Mouse (Mus musculus) liver, embryonic 13.5 days (tissue): ENCODE data around the gene Zmiz2. TPM values are rescaled to one million over a fixed set of nuclear protein-coding genes. Genes with fewer than 3 reads are reported as not detected.
"Not testable (repeated sequence)": the region's sequence is repeated elsewhere in the genome, so short reads cannot be mapped to it uniquely, and the experiment has no call there.

Experiments
- ATAC-seq: fragments of 200-750 bp; cut with Nextera tagmentation; 2 replicates; pipeline ENCODE4 v1.8.0; 2017; ENCODE audit warnings: low read depth, mild to moderate bottlenecking, moderate number of reproducible peaks, moderate library complexity
- DNase-seq: peaks from one replicate; pipeline ENCODE4 v3.0.0; 2022
- H3K27ac ChIP-seq: fragments of 300-500 bp; sonication (generic); 2 replicates; pipeline ENCODE4 v1.5.1; 2015; ENCODE audit warnings: moderate library complexity, mild to moderate bottlenecking, inconsistent platforms
- H3K27me3 ChIP-seq: fragments of 300-500 bp; sonication (generic); 2 replicates; pipeline ENCODE4 v1.6.1; 2015; ENCODE audit warnings: mild to moderate bottlenecking, inconsistent platforms
- H3K36me3 ChIP-seq: fragments of 300-500 bp; sonication (generic); 2 replicates; pipeline ENCODE4 v1.6.1; 2015; ENCODE audit warnings: mild to moderate bottlenecking, inconsistent platforms
- H3K4me1 ChIP-seq: fragments of 300-500 bp; sonication (generic); replicated peaks from 2 replicates; pipeline ENCODE4 v1.6.1; 2015; ENCODE audit warnings: inconsistent platforms
- H3K4me2 ChIP-seq: fragments of 300-500 bp; sonication (generic); 2 replicates; pipeline ENCODE4 v1.6.1; 2015; ENCODE audit warnings: inconsistent platforms, mild to moderate bottlenecking, moderate library complexity
- H3K4me3 ChIP-seq: fragments of 300-500 bp; sonication (generic); replicated peaks from 2 replicates; pipeline ENCODE4 v1.5.1; 2015; ENCODE audit warnings: mild to moderate bottlenecking, inconsistent platforms
- H3K9ac ChIP-seq: fragments of 300-500 bp; sonication (generic); 2 replicates; pipeline ENCODE4 v1.6.1; 2015; ENCODE audit warnings: mild to moderate bottlenecking, inconsistent platforms
- H3K9me3 ChIP-seq: fragments of 300-500 bp; sonication (generic); replicated peaks from 2 replicates; pipeline ENCODE4 v1.6.1; 2016; ENCODE audit warnings: inconsistent platforms
- WGBS: fragments of 180-500 bp; shearing (Covaris S2); methylation state at CpG from one replicate; pipeline ENCODE4 v1.1.7; 2015; ENCODE audit not compliant: insufficient replicate concordance; 5-methylcytosine and 5-hydroxymethylcytosine counted together
- polyA plus RNA-seq: library from polyadenylated mRNA; unstranded; fragments of >200 nt; fragmentation: Nextera tagmentation; extraction: Ambion mirVana; gene quantifications from 2 replicates; pipeline ENCODE4 v1.2.1, GENCODE M21; 2015

Gene Zmiz2
- polyA plus RNA-seq, 1 experiment from 2014 or later: 4.7 TPM

- H3K36me3 ChIP-seq: peaks cover 90% of the 10 kb centered on the region
- ATAC-seq: peak; percentile 80
- no peaks in the 10 kb centered on the region for H3K27me3 ChIP-seq
- no peak overlapping the region for H3K4me3 ChIP-seq
- WGBS: 66% methylated on average over 8 of the region's 8 CpGs
- peaks cover 6% of the 10 kb centered on the region for H3K4me1 ChIP-seq
- DNase-seq: peak; percentile 54
- H3K9ac ChIP-seq: no peak overlapping the region
- H3K4me2 ChIP-seq: no peak overlapping the region
- H3K9me3 ChIP-seq: no peaks in the 10 kb centered on the region
- no peak overlapping the region for H3K27ac ChIP-seq
Measured at GRCm38 (mm10) chr11:6436442-6436841, 47.6 kb downstream of the Zmiz2 start.

- peaks cover 79% of the 10 kb centered on the region for H3K36me3 ChIP-seq
- H3K4me1 ChIP-seq: peaks cover 12% of the 10 kb centered on the region
- no peaks in the 10 kb centered on the region for H3K27me3 ChIP-seq
- H3K4me3 ChIP-seq: no peak overlapping the region
- no peak overlapping the region for H3K4me2 ChIP-seq
- no peak overlapping the region for H3K27ac ChIP-seq
- no peaks in the 10 kb centered on the region for H3K9me3 ChIP-seq
- H3K9ac ChIP-seq: no peak overlapping the region
- no peak for DNase-seq
- WGBS: 87% methylated on average over 2 of the region's 2 CpGs
- no peak for ATAC-seq
Measured at GRCm38 (mm10) chr11:6437667-6438066, 48.8 kb downstream of the Zmiz2 start.

- ATAC-seq: no peak
- 81% methylated on average over 4 of the region's 4 CpGs for WGBS
- H3K9ac ChIP-seq: no peak overlapping the region
Measured at GRCm38 (mm10) chr11:6440171-6440570, 51.3 kb downstream of the Zmiz2 start.

GRCm38 (mm10) chr11:6442566-6442965 is 53.7 kb downstream of the Zmiz2 start:
- no peak for ATAC-seq
- no peak overlapping the region for H3K27ac ChIP-seq
- no peaks in the 10 kb centered on the region for H3K27me3 ChIP-seq
- DNase-seq: no peak
- peak overlapping the region; percentile 81 for H3K4me3 ChIP-seq
- peaks cover 27% of the 10 kb centered on the region for H3K4me1 ChIP-seq
- WGBS: 79% methylated on average over 4 of the region's 4 CpGs
- peaks cover 32% of the 10 kb centered on the region for H3K36me3 ChIP-seq
- peak overlapping the region; percentile 91 for H3K9ac ChIP-seq
- peak overlapping the region; percentile 78 for H3K4me2 ChIP-seq
- H3K9me3 ChIP-seq: no peaks in the 10 kb centered on the region

More at GRCm38 (mm10) chr11:6440171-6440570, 51.3 kb downstream of the Zmiz2 start:
- H3K36me3 ChIP-seq: peaks cover 54% of the 10 kb centered on the region
- DNase-seq: no peak
- H3K9me3 ChIP-seq: no peaks in the 10 kb centered on the region
- no peaks in the 10 kb centered on the region for H3K27me3 ChIP-seq
- H3K27ac ChIP-seq: no peak overlapping the region
- no peak overlapping the region for H3K4me3 ChIP-seq
- H3K4me1 ChIP-seq: peaks cover 23% of the 10 kb centered on the region
- no peak overlapping the region for H3K4me2 ChIP-seq

DNA sequence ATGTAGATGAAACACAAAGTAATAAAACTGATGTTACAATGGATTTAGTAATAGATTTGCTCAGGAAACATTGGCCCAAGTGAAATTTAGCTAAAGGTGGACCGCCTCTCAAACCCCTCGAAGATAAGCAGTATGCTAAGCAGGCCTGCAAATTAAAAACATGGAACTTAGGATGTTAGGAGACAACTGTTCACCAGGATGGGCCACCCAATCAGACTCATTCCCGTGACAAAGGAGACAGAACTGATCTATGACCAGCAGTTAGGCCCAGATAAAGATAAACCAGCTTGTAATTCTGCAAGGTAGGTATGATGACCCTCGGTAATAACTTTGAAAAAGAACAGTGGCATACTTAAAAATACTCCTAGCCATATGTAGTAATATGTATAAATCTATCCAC is 54.2 kb downstream of the Zmiz2 start:
- H3K27ac ChIP-seq: peak overlapping the region; percentile 93
- peak overlapping the region; percentile 91 for H3K9ac ChIP-seq
- no peaks in the 10 kb centered on the region for H3K27me3 ChIP-seq
- H3K4me2 ChIP-seq: peak overlapping the region; percentile 78
- ATAC-seq: no peak
- H3K4me1 ChIP-seq: peaks cover 27% of the 10 kb centered on the region
- DNase-seq: no peak
- peak overlapping the region; percentile 81 for H3K4me3 ChIP-seq
- WGBS: 30% methylated on average over 4 of the region's 4 CpGs
- peaks cover 27% of the 10 kb centered on the region for H3K36me3 ChIP-seq
- H3K9me3 ChIP-seq: no peaks in the 10 kb centered on the region

DNA sequence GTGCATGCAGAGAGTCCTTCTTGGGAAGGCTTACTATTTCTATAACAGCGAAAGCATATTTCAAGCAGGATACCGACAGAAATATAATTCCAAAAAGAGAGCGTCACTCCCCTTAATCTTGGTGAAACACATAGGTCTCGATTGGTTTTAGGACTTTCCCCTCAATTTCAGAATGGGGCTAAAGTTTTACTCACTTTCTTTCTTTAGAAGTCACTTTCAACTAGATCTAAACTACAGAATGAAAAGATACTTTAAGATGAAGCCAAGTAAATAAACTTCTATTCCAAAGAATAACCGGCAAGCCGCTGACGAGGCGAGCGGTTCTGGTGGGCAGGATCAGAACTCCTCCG is 54.8 kb downstream of the Zmiz2 start:
- peak overlapping the region; percentile 81 for H3K4me3 ChIP-seq
- peak overlapping the region; percentile 78 for H3K4me2 ChIP-seq
- H3K9me3 ChIP-seq: no peaks in the 10 kb centered on the region
- DNase-seq (no peak), ATAC-seq (no peak)
- peak overlapping the region; percentile 91 for H3K9ac ChIP-seq
- no peaks in the 10 kb centered on the region for H3K27me3 ChIP-seq
- H3K36me3 ChIP-seq: peaks cover 22% of the 10 kb centered on the region
- peak overlapping the region; percentile 93 for H3K27ac ChIP-seq
- under 1% methylated on average over 10 of the region's 10 CpGs for WGBS
- peaks cover 27% of the 10 kb centered on the region for H3K4me1 ChIP-seq

- H3K36me3 ChIP-seq: peaks cover 17% of the 10 kb centered on the region
- no peaks in the 10 kb centered on the region for H3K9me3 ChIP-seq
- peaks cover 27% of the 10 kb centered on the region for H3K4me1 ChIP-seq
- H3K4me2 ChIP-seq: peak within 1 kb of the TSS; percentile 78
- peak within 1 kb of the TSS; percentile 93 for H3K27ac ChIP-seq
- ATAC-seq: peak; percentile 96
- H3K9ac ChIP-seq: peak within 1 kb of the TSS; percentile 91
- no peaks in the 10 kb centered on the region for H3K27me3 ChIP-seq
- DNase-seq: peak; percentile 99
- H3K4me3 ChIP-seq: peak within 1 kb of the TSS; percentile 81
- under 1% methylated on average over 78 of the region's 80 CpGs for WGBS
Measured at GRCm38 (mm10) chr11:6444077-6444853, 55.4 kb downstream of the Zmiz2 start, which contains the start of gene H2afv. Gene H2afv (minus strand): TSS chr11:6444443.

DNA sequence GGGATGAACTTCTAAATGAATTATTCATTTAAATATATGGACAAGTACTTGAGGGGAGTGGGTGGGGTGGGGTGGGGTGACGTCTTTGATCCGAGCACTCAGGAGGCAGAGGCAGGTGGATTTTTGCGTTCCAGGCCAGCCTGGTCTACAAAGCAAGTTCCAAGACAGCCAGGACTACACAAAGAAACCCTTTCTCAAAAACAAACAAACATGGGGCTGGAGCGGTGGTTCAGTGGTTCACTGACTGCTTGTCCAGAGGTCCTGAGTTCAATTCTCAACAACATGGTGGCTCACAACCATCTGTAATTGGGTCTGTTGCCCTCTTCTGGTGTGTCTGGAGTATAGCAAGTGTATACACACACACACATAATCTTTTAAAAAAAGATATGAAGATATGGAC is 56.6 kb downstream of the Zmiz2 start:
- WGBS: 64% methylated on average over 4 of the region's 4 CpGs
- H3K4me2 ChIP-seq: peak overlapping the region; percentile 67
- ATAC-seq: no peak
- peaks cover 22% of the 10 kb centered on the region for H3K4me1 ChIP-seq
- peaks cover 11% of the 10 kb centered on the region for H3K36me3 ChIP-seq
- H3K9ac ChIP-seq: peak overlapping the region; percentile 67; the same call in 1 of the 2 replicates
- DNase-seq: no peak
- no peaks in the 10 kb centered on the region for H3K9me3 ChIP-seq
- H3K4me3 ChIP-seq: peak overlapping the region; percentile 43; the same call in 1 of the 2 replicates
- peak overlapping the region; percentile 83; the same call in 1 of the 2 replicates for H3K27ac ChIP-seq
- H3K27me3 ChIP-seq: no peaks in the 10 kb centered on the region

DNA sequence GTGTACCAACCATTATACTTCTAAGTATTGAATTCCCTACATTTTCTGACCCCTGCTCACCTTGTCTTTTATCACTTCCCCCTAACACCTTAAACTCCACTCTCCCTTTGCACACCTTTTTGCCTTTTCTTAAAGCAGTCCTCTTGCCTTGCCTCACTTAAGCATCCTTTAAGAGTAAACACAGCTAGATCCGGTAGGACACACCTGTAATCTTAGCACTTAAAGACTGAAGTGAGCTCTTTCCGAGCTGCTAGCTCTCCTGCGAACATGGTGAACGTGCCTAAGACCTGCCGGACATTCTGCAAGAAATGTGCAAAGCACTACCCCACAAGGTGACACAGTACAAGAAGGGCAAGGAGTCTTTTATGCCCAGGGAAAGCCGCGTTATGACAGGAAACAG is 57.1 kb downstream of the Zmiz2 start:
- H3K4me1 ChIP-seq: peaks cover 22% of the 10 kb centered on the region
- H3K4me3 ChIP-seq: no peak overlapping the region
- H3K36me3 ChIP-seq: peaks cover 7% of the 10 kb centered on the region
- no peak for DNase-seq
- no peak overlapping the region for H3K27ac ChIP-seq
- no peaks in the 10 kb centered on the region for H3K9me3 ChIP-seq
- no peaks in the 10 kb centered on the region for H3K27me3 ChIP-seq
- 83% methylated on average over 7 of the region's 7 CpGs for WGBS
- no peak for ATAC-seq
- H3K9ac ChIP-seq: no peak overlapping the region
- no peak overlapping the region for H3K4me2 ChIP-seq

DNA sequence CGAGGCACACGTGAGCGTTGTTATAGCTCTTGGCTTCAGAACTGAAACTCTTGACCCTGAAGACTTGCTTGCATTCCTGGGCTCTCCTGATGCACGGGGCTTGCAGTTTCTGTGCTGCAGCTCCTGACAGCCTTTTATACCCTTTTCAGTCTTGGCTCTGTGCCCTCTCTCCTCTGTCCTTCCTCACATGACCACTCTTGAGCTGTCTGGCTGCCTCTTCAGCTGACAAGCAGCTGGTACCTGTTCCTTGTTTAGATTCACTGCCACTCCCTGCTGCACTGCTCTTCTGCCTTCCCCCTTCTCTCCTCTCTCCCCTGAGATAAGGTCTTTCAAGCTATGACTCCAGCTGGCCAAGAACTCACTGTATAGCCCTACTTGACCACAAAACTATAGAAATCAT is 58.6 kb downstream of the Zmiz2 start:
- Histone ChIP-seq H3K27ac (no peak overlapping the region), H3K36me3 (no peaks in the 10 kb centered on the region), H3K4me3 (no peak overlapping the region), H3K4me2 (no peak overlapping the region), H3K27me3 (no peaks in the 10 kb centered on the region), H3K9ac (no peak overlapping the region), H3K9me3 (no peaks in the 10 kb centered on the region), H3K4me1 (peaks cover 17% of the 10 kb centered on the region)
- DNase-seq (no peak), ATAC-seq (no peak)
- WGBS: 78% methylated on average over 4 of the region's 4 CpGs

DNA sequence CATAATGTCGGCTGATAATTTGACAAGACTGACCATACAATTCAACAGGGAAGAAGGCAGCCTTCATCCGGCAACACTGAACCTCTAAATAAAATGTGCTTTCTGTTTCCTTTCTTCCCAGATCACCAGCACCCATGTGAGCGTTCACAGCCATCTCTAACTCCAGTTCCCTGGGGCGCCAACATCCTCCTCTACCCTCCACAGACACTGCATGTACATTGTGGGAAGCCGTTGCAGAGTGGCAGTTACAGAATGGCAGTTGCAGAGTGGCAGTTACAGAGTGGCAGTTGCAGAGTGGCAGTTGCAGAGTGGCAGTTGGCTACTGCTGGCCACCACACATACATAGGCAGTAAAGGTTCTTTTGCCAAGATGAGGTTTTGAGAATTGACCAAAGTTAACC is 59.3 kb downstream of the Zmiz2 start:
- not testable (repeated sequence) for H3K27ac ChIP-seq, ATAC-seq, H3K4me2 ChIP-seq, H3K9ac ChIP-seq, H3K27me3 ChIP-seq, H3K36me3 ChIP-seq, H3K9me3 ChIP-seq, H3K4me3 ChIP-seq, DNase-seq
- H3K4me1 ChIP-seq: peaks cover 11% of the 10 kb centered on the region
- 77% methylated on average over 5 of the region's 5 CpGs for WGBS
